Mouse (Mus musculus) right cerebral cortex, postnatal 14 days (tissue): ENCODE data around the gene Olfr39.
"Not testable (repeated sequence)": the region's sequence is repeated elsewhere in the genome, so short reads cannot be mapped to it uniquely, and the experiment has no call there.

ENCODE experiments used
- DNase-seq: peaks from one replicate; pipeline ENCODE4 v3.0.0; 2022

Gene Olfr39

DNA sequence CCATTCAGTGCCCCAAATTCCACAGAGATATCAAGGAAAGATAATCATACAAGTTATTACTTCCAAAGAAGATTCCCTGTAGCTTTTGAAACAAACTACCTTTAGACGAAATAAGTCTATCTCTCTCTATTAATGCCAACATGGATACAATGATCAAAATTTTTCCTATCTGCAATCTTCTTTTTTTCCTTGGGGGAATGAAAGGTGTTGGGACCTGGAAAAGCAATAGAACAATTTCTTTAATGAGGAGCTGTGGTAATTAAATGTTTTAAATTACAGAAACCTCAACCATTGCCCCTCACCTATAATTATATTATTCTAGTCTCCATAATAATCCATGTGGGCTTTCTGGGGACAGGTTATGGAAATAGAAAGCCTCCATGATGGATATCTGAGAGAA lies at the start of gene Olfr39:
TSS of gene Olfr39 (plus strand) at position 301 of the 400 bp plus-strand sequence.
- DNase-seq, result no peak

- DNase-seq, result no peak
Observed at GRCm38 (mm10) chr9:20236819-20237218, 45.3 kb upstream of the Olfr39 start, which contains the start of gene Olfr872. TSS of gene Olfr872 (plus strand) at chr9:20237119.

GRCm38 (mm10) chr9:20237378-20237777 lies 44.8 kb upstream of the Olfr39 start:
- DNase-seq, result no peak

- not testable (repeated sequence) for DNase-seq
Observed at GRCm38 (mm10) chr9:20295562-20295961, 13.4 kb downstream of the Olfr39 start.

DNA sequence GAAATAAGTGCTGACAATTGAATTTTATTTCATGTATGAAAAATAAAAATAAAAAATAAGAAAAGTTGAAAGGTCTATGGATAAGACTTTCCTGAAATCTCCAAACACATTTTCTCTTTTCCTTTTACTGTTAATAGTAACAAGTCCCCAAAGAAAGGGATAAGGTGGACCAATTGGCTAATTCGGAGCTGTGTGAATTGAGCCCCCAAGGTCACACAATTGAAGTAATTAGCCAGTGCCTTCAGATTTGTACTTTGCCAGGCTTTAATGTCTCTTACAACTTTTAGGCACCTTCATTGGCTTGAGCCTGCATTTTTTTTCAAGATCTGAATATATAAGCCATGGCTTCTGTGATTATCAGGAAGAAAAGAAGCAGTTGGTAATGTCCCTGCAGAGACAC lies 16.1 kb downstream of the Olfr39 start, which contains the start of gene Olfr873:
TSS of gene Olfr873 (plus strand) at position 301 of the 400 bp plus-strand sequence.
- no peak for DNase-seq

DNA sequence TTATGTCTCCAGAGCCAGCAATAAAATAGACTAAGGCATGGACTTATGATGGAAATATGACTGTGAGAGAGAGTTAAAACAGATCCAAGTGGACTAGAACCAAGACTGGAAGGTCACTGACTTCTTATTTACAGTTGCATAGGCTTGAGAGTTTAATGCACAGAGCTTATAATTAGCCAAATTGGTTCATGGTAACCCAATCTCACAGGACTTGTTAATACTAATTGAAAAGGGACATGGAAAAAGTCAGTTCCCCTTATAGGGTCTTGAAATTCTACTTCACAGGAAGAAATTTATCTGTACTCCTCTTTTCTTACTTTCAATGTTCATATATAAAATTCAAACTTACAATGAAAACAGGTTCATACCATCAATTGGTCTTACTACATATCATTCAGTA lies 53.8 kb downstream of the Olfr39 start, which contains the start of gene Olfr18:
TSS of gene Olfr18 (minus strand) at position 101 of the 400 bp plus-strand sequence.
- DNase-seq, result no peak
